Mouse (Mus musculus): Measurements from ENCODE around the gene Ldlrap1. TPM values are rescaled to one million over a fixed set of nuclear protein-coding genes. Genes with fewer than 3 reads are reported as not detected.

The Ldlrap1 gene
- polyA plus RNA-seq, 1 experiment from 2014 or later, result 12.2 TPM

- no peak overlapping the region for H3K9ac ChIP-seq
- H3K4me3 ChIP-seq, result no peak overlapping the region
- ATAC-seq (ENCODE audit: extremely low read depth, insufficient number of reproducible peaks, low FRiP score, low TSS enrichment), result no peak
- H3K27ac ChIP-seq (replicated peaks), result no peak overlapping the region
- H3K4me1 ChIP-seq, result peaks cover 27% of the 10 kb centered on the region
- H3K27me3 ChIP-seq (replicated peaks), result peaks cover 8% of the 10 kb centered on the region; the same call in 1 of the 2 replicates
- no peaks in the 10 kb centered on the region for H3K36me3 ChIP-seq
- no peak overlapping the region for H3K4me2 ChIP-seq
- H3K9me3 ChIP-seq, result no peaks in the 10 kb centered on the region
- WGBS, result 80% methylated on average over 6 of the region's 6 CpGs
Measured at GRCm38 (mm10) chr4:134774126-134774525, 6.3 kb upstream of the Ldlrap1 start.

- peaks cover 14% of the 10 kb centered on the region; the same call in 1 of the 2 replicates for H3K27me3 ChIP-seq (replicated peaks)
- no peak for ATAC-seq (ENCODE audit: extremely low read depth, insufficient number of reproducible peaks, low FRiP score, low TSS enrichment)
- peak overlapping the region; percentile 33; the same call in 1 of the 2 replicates for H3K9ac ChIP-seq
- no peak overlapping the region for H3K27ac ChIP-seq (replicated peaks)
- no peak overlapping the region for H3K4me2 ChIP-seq
- 41% methylated on average over 4 of the region's 4 CpGs for WGBS
- peaks cover 34% of the 10 kb centered on the region for H3K4me1 ChIP-seq
- H3K36me3 ChIP-seq, result no peaks in the 10 kb centered on the region
- no peak overlapping the region for H3K4me3 ChIP-seq
- no peaks in the 10 kb centered on the region for H3K9me3 ChIP-seq
Measured at GRCm38 (mm10) chr4:134772805-134773674, 5.2 kb upstream of the Ldlrap1 start.

- Histone ChIP-seq H3K4me1 (peaks cover 45% of the 10 kb centered on the region), H3K36me3 (no peaks in the 10 kb centered on the region), H3K9ac (no peak overlapping the region), H3K4me3 (no peak overlapping the region), H3K27ac (replicated peaks) (no peak overlapping the region), H3K4me2 (no peak overlapping the region), H3K9me3 (no peaks in the 10 kb centered on the region), H3K27me3 (replicated peaks) (peaks cover 14% of the 10 kb centered on the region; the same call in 1 of the 2 replicates)
- no peak for ATAC-seq (ENCODE audit: extremely low read depth, insufficient number of reproducible peaks, low FRiP score, low TSS enrichment)
- WGBS, result 63% methylated on average over 7 of the region's 7 CpGs
Measured at GRCm38 (mm10) chr4:134769891-134770290, 2.1 kb upstream of the Ldlrap1 start.

- no peak overlapping the region for H3K4me3 ChIP-seq
- no peak overlapping the region for H3K4me2 ChIP-seq
- no peak overlapping the region for H3K27ac ChIP-seq (replicated peaks)
- H3K9me3 ChIP-seq, result no peaks in the 10 kb centered on the region
- H3K27me3 ChIP-seq (replicated peaks), result peaks cover 14% of the 10 kb centered on the region; the same call in 1 of the 2 replicates
- H3K36me3 ChIP-seq, result no peaks in the 10 kb centered on the region
- peaks cover 52% of the 10 kb centered on the region for H3K4me1 ChIP-seq
- ATAC-seq (ENCODE audit: extremely low read depth, insufficient number of reproducible peaks, low FRiP score, low TSS enrichment), result no peak
- whole genome bisulfite sequencing, result 52% methylated on average over 7 of the region's 7 CpGs
- no peak overlapping the region for H3K9ac ChIP-seq
Measured at GRCm38 (mm10) chr4:134769081-134769811, 1.4 kb upstream of the Ldlrap1 start.

GRCm38 (mm10) chr4:134768226-134768888 lies 533 bp upstream of the Ldlrap1 start:
- WGBS, result 13% methylated on average over 21 of the region's 21 CpGs

GRCm38 (mm10) chr4:134766904-134767425 lies 859 bp downstream of the Ldlrap1 start:
- ATAC-seq (ENCODE audit: extremely low read depth, insufficient number of reproducible peaks, low FRiP score, low TSS enrichment), result peak; percentile 2; the same call in 1 of the 2 replicates
- Histone ChIP-seq H3K36me3 (no peaks in the 10 kb centered on the region), H3K9me3 (no peaks in the 10 kb centered on the region), H3K27ac (replicated peaks) (peak overlapping the region; percentile 79), H3K4me3 (peak overlapping the region; percentile 85), H3K4me2 (peak overlapping the region; percentile 99), H3K4me1 (peaks cover 66% of the 10 kb centered on the region), H3K27me3 (replicated peaks) (peaks cover 14% of the 10 kb centered on the region; the same call in 1 of the 2 replicates), H3K9ac (peak overlapping the region; percentile 95)
- 2% methylated on average over 23 of the region's 23 CpGs for WGBS

More at GRCm38 (mm10) chr4:134768226-134768888, 533 bp upstream of the Ldlrap1 start:
- H3K9ac ChIP-seq, result peak overlapping the region; percentile 95
- peak overlapping the region; percentile 85 for H3K4me3 ChIP-seq
- peaks cover 14% of the 10 kb centered on the region; the same call in 1 of the 2 replicates for H3K27me3 ChIP-seq (replicated peaks)
- no peaks in the 10 kb centered on the region for H3K36me3 ChIP-seq
- no peak overlapping the region for H3K27ac ChIP-seq (replicated peaks)
- peaks cover 60% of the 10 kb centered on the region for H3K4me1 ChIP-seq
- peak overlapping the region; percentile 99 for H3K4me2 ChIP-seq
- no peak for ATAC-seq (ENCODE audit: extremely low read depth, insufficient number of reproducible peaks, low FRiP score, low TSS enrichment)
- no peaks in the 10 kb centered on the region for H3K9me3 ChIP-seq

- H3K4me1 ChIP-seq, result peaks cover 72% of the 10 kb centered on the region
- H3K4me3 ChIP-seq, result peak overlapping the region; percentile 85
- H3K27me3 ChIP-seq (replicated peaks), result peaks cover 14% of the 10 kb centered on the region; the same call in 1 of the 2 replicates
- 0 out of 2 replicates have a peak overlapping the region, but pooled peaks have one; percentile 2 for H3K27ac ChIP-seq (replicated peaks)
- no peak for ATAC-seq (ENCODE audit: extremely low read depth, insufficient number of reproducible peaks, low FRiP score, low TSS enrichment)
- H3K36me3 ChIP-seq, result no peaks in the 10 kb centered on the region
- 61% methylated on average over 6 of the region's 6 CpGs for WGBS
- H3K9ac ChIP-seq, result peak overlapping the region; percentile 95
- no peaks in the 10 kb centered on the region for H3K9me3 ChIP-seq
- H3K4me2 ChIP-seq, result peak overlapping the region; percentile 99
Measured at GRCm38 (mm10) chr4:134766277-134766676, 1.5 kb downstream of the Ldlrap1 start.

- Histone ChIP-seq H3K4me2 (0 out of 2 replicates have a peak overlapping the region, but pooled peaks have one; percentile 3), H3K27me3 (replicated peaks) (peaks cover 8% of the 10 kb centered on the region; the same call in 1 of the 2 replicates), H3K36me3 (no peaks in the 10 kb centered on the region), H3K4me3 (no peak overlapping the region), H3K27ac (replicated peaks) (peak overlapping the region; percentile 53), H3K4me1 (peaks cover 88% of the 10 kb centered on the region), H3K9ac (peak overlapping the region; percentile 56), H3K9me3 (no peaks in the 10 kb centered on the region)
- ATAC-seq (ENCODE audit: extremely low read depth, insufficient number of reproducible peaks, low FRiP score, low TSS enrichment), result no peak
- WGBS, result 30% methylated on average over 3 of the region's 3 CpGs
Measured at GRCm38 (mm10) chr4:134764333-134764732, 3.5 kb downstream of the Ldlrap1 start.

- Histone ChIP-seq H3K9ac (peak overlapping the region; percentile 63), H3K4me1 (peaks cover 88% of the 10 kb centered on the region), H3K27ac (replicated peaks) (peak overlapping the region; percentile 42), H3K4me3 (no peak overlapping the region), H3K27me3 (replicated peaks) (no peaks in the 10 kb centered on the region), H3K4me2 (peak overlapping the region; percentile 1; the same call in 1 of the 2 replicates), H3K36me3 (no peaks in the 10 kb centered on the region), H3K9me3 (no peaks in the 10 kb centered on the region)
- ATAC-seq (ENCODE audit: extremely low read depth, insufficient number of reproducible peaks, low FRiP score, low TSS enrichment), result no peak
- 74% methylated on average over 6 of the region's 6 CpGs for WGBS
Measured at GRCm38 (mm10) chr4:134762360-134762759, 5.5 kb downstream of the Ldlrap1 start.

GRCm38 (mm10) chr4:134760793-134761201 lies 7.0 kb downstream of the Ldlrap1 start:
- peaks cover 81% of the 10 kb centered on the region for H3K4me1 ChIP-seq
- no peaks in the 10 kb centered on the region for H3K9me3 ChIP-seq
- H3K36me3 ChIP-seq, result no peaks in the 10 kb centered on the region
- H3K27me3 ChIP-seq (replicated peaks), result no peaks in the 10 kb centered on the region
- peak overlapping the region; percentile 78 for H3K27ac ChIP-seq (replicated peaks)
- ATAC-seq (ENCODE audit: extremely low read depth, insufficient number of reproducible peaks, low FRiP score, low TSS enrichment), result peak; percentile 35; the same call in 1 of the 2 replicates
- peak overlapping the region; percentile 54 for H3K4me2 ChIP-seq
- H3K9ac ChIP-seq, result peak overlapping the region; percentile 45; the same call in 1 of the 2 replicates
- H3K4me3 ChIP-seq, result peak overlapping the region; percentile 5; the same call in 1 of the 2 replicates
- 13% methylated on average over 9 of the region's 9 CpGs for WGBS
